Mouse (Mus musculus) ES-Bruce4 (cell line): ENCODE results near the gene Btbd16. TPM values are rescaled to one million over a fixed set of nuclear protein-coding genes. Genes with fewer than 3 reads are reported as not detected.

Experiments used
- H3K27ac ChIP-seq: 2 replicates; pipeline ENCODE4 v1.5.1; 2012; ENCODE audit warnings: low read length, inconsistent platforms; ENCODE audit not compliant: insufficient read depth
- H3K27me3 ChIP-seq: 2 replicates; pipeline ENCODE4 v1.6.1; 2012; ENCODE audit warnings: mild to moderate bottlenecking, low read length, inconsistent platforms; ENCODE audit not compliant: control insufficient read depth, poor library complexity, insufficient read depth, severe bottlenecking
- H3K36me3 ChIP-seq: 2 replicates; pipeline ENCODE4 v1.6.1; 2012; ENCODE audit warnings: inconsistent platforms, mild to moderate bottlenecking, low read length, moderate library complexity; ENCODE audit not compliant: control insufficient read depth, poor library complexity, insufficient read depth, severe bottlenecking
- H3K4me1 ChIP-seq: one replicate; pipeline ENCODE4 v1.8.1; 2011; ENCODE audit warnings: low read length; ENCODE audit not compliant: control insufficient read depth, insufficient read depth
- H3K4me3 ChIP-seq: 2 replicates; pipeline ENCODE4 v1.5.1; 2011; ENCODE audit warnings: low read depth, mild to moderate bottlenecking, low read length
- H3K9ac ChIP-seq: 2 replicates; pipeline ENCODE4 v1.6.1; 2012; ENCODE audit warnings: low read depth, mild to moderate bottlenecking, inconsistent platforms; ENCODE audit not compliant: poor library complexity, severe bottlenecking
- H3K9me3 ChIP-seq: replicated peaks from 2 replicates; pipeline ENCODE4 v1.6.1; 2012; ENCODE audit warnings: mild to moderate bottlenecking, low read length, inconsistent platforms; ENCODE audit not compliant: control insufficient read depth, poor library complexity, insufficient read depth, severe bottlenecking
- CTCF ChIP-seq: IDR thresholded peaks from one replicate; pipeline ENCODE4 v1.8.1; 2011; ENCODE audit warnings: low read depth, low read length
- EP300 ChIP-seq: IDR thresholded peaks from 2 replicates; pipeline ENCODE4 v1.6.1; 2011; ENCODE audit warnings: low read depth, low read length; ENCODE audit not compliant: insufficient read depth
- POLR2A ChIP-seq: IDR thresholded peaks from one replicate; pipeline ENCODE4 v1.8.1; 2011; ENCODE audit warnings: low read length; ENCODE audit not compliant: insufficient read depth
- polyA plus RNA-seq: library from polyadenylated mRNA; stranded (reverse); fragments of >200 nt; gene quantifications from 2 replicates; pipeline ENCODE4 v1.2.4, GENCODE M21; 2011; ENCODE audit warnings: low read depth; ENCODE audit not compliant: missing spikeins, insufficient read depth, insufficient read length

Gene Btbd16
- polyA plus RNA-seq, 1 experiment, result not detected

DNA sequence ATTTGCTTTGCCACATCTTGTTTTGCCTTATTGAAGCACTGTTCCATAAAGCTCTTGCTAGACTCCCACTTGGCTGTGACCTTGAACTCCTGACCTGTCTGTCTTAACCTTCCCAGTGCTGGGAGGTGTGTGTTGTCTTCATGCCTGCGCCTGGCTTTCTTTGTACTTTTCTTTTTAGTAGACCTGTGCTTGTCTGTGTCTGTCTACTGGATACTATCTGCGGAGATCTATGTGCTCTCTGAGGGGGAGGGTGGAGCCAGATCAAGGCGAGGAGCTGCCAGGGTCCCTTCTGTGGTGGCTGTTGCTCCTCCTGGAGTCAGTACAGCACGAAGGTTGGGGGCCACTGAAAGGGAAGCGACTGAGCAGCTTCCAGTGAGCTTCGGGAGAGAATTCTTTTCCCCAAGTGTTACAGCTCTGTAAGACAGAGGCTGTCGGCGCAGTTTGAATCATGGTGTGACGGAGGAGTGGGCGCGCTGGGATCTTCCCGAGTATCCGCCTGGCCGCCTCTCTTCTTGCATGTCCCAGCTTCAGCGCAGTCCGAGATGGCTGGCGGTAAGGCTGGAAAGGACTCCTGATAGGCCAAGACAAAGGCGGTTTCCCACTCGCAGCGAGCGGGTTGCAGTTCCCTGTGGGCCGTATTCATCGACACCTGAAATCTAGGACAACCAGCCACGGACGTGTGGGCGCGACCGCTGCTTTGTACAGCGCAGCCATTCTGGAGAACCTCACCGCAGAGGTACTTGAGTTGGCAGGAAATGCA, 7.3 kb upstream of the Btbd16 start:
- Histone ChIP-seq H3K9ac (peak overlapping the region; percentile 44; the same call in 1 of the 2 replicates), H3K4me3 (peak overlapping the region; percentile 43), H3K36me3 (peaks cover 6% of the 10 kb centered on the region), H3K9me3 (no peaks in the 10 kb centered on the region), H3K4me1 (no peaks in the 10 kb centered on the region), H3K27ac (no peak overlapping the region), H3K27me3 (no peaks in the 10 kb centered on the region)
- TF ChIP-seq CTCF (no peak), EP300 (no peak), POLR2A (no peak)

DNA sequence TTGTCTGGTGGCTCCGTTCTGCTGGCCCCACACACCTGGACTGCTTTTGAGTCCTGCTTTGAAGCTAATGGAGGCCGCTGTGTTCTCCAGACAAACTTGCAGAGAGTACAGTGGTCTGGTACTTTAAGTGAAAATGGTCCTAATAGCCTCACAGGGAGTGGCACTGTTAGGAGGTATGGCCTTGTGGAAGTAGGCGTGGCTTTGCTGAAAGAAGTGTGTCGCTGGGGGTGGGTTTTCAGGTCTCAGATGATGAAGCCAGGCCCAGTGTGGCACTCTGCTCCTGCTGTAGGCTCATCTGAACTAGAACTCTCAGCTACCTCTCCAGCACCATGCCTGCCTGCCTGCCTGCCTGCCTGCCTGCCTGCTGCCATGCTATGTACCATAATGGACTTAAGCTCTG, 5.7 kb upstream of the Btbd16 start:
- Histone ChIP-seq H3K27ac (no peak overlapping the region), H3K9ac (no peak overlapping the region), H3K36me3 (peaks cover 6% of the 10 kb centered on the region), H3K4me1 (no peaks in the 10 kb centered on the region), H3K4me3 (no peak overlapping the region), H3K9me3 (no peaks in the 10 kb centered on the region), H3K27me3 (no peaks in the 10 kb centered on the region)
- no peak for TF ChIP-seq POLR2A
- no peak for TF ChIP-seq EP300
- no peak for TF ChIP-seq CTCF

DNA sequence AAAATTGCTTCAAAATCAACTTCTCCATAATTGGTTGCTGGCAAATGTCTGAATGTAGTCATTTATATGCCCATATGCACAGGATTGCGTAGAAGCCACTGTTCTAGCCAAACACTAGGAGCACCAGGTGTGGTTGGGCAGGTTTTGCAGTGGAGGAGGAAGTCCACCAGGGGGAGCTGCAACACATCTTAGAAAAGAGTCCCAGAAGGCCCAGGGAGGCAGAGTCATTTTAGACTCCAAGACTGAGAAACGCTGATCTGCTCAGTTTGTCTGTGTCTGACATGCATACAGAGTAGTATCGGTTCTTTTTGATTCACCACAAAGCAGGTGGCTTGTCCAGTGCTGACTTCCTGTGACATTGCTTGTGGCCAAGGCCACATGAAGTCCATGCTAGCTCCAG, 3.2 kb upstream of the Btbd16 start:
- no peaks in the 10 kb centered on the region for H3K36me3 ChIP-seq
- H3K9ac ChIP-seq, result no peak overlapping the region
- H3K27me3 ChIP-seq, result no peaks in the 10 kb centered on the region
- no peaks in the 10 kb centered on the region for H3K4me1 ChIP-seq
- H3K4me3 ChIP-seq, result no peak overlapping the region
- TF ChIP-seq POLR2A (no peak), CTCF (peak; percentile 82), EP300 (no peak)
- H3K9me3 ChIP-seq, result no peaks in the 10 kb centered on the region
- H3K27ac ChIP-seq, result no peak overlapping the region

DNA sequence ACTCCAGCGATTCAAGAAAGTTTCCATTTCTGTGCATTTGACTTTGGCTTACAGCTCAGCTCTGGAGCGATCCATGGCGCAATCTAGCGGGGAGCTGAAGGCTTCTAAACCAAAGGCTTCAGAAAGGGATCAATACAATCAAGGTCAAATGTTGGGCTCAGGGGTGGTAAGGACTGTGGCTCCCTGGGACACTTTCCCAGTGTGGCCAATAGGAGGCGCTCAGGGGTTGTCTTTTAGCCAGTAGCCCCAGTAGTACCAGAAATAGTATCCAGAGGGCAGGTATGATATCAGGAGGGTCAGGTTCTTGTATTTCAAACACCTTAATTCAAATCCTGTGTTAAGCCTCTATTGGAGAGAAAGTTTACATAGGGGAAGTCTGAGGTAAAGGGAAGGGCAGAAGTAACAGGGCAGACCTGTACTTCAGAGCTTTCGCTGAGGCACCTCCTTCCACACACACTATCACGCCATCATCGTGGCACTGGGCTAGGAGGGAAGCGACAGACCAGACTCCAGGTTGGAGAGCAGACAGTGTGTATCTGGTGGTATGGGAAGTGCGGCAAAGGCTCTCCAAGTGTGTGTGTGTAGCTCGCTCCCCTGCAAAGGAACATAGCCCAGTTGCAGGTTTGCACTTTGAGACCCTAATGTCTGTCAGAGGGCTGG, 568 bp upstream of the Btbd16 start:
- Histone ChIP-seq H3K27ac (no peak overlapping the region), H3K4me1 (no peaks in the 10 kb centered on the region), H3K27me3 (no peaks in the 10 kb centered on the region), H3K9me3 (no peaks in the 10 kb centered on the region), H3K4me3 (no peak overlapping the region), H3K9ac (no peak overlapping the region), H3K36me3 (no peaks in the 10 kb centered on the region)
- TF ChIP-seq EP300 (no peak), CTCF (peak; percentile 73), POLR2A (no peak)

DNA sequence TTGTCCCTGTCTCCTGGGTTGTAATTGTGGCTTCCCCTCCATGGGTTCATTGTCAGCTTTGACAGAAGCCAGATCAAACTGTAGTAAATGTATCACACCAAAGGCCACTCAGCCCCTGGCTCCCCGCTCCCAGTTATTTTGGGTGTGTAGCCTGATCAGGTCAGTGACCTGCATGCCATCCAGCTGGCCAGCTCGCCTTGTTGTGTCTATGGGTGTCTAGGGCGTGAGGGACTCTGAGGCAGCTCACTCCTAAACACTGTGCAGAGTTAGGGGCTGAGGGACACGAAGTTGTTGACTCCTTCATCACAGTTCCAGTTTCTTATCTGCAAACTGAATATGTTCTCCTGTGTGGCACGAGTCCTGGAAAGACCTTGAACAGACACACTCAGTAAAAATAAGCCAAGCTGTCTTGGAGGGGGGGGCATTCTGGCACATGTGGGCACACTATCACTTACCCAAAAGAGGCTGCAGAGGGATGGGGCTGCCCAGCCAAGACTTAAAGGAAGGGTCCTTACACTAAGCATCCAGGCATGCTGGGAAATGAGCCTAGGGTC, 7.1 kb downstream of the Btbd16 start:
- Histone ChIP-seq H3K27me3 (no peaks in the 10 kb centered on the region), H3K9me3 (no peaks in the 10 kb centered on the region), H3K36me3 (no peaks in the 10 kb centered on the region), H3K27ac (no peak overlapping the region), H3K9ac (no peak overlapping the region), H3K4me1 (no peaks in the 10 kb centered on the region), H3K4me3 (no peak overlapping the region)
- TF ChIP-seq EP300, result no peak
- no peak for TF ChIP-seq POLR2A
- no peak for TF ChIP-seq CTCF
